Mouse (Mus musculus) forelimb bud, embryonic 11.5 days (tissue): Measurements from ENCODE around the gene Elavl1.

Source experiments
- DNase-seq: peaks from one replicate; pipeline ENCODE4 v3.0.0-alpha.2; 2012; ENCODE audit warnings: low read depth, low spot score

Elavl1 gene

GRCm38 (mm10) chr8:4321031-4321430 lies 4.2 kb downstream of the Elavl1 start:
- no peak for DNase-seq

- no peak for DNase-seq
These were observed 4.8 kb downstream of the Elavl1 start for GRCm38 (mm10) chr8:4320404-4320803.

DNA sequence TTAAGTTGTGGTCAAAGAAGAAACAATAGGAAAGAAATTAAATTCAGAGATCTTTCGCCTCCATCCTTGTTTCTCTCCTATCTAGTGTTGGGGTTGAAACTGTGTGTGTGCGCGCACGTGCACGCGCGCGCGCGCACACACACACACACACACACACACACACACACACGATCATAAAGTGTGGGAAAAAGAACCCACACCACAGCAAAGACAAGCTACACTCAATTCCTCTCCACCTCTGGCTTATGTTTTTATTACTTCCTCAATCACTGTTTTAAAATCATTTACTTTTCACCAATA lies 5.7 kb downstream of the Elavl1 start:
- DNase-seq: no peak

- DNase-seq: no peak
These were observed 6.2 kb downstream of the Elavl1 start for GRCm38 (mm10) chr8:4318796-4319572.

- no peak for DNase-seq
These were observed 7.1 kb downstream of the Elavl1 start for GRCm38 (mm10) chr8:4318124-4318523.

GRCm38 (mm10) chr8:4314852-4315251 lies 10.4 kb downstream of the Elavl1 start:
- DNase-seq: no peak

GRCm38 (mm10) chr8:4313254-4314124 lies 11.7 kb downstream of the Elavl1 start:
- DNase-seq: no peak

DNA sequence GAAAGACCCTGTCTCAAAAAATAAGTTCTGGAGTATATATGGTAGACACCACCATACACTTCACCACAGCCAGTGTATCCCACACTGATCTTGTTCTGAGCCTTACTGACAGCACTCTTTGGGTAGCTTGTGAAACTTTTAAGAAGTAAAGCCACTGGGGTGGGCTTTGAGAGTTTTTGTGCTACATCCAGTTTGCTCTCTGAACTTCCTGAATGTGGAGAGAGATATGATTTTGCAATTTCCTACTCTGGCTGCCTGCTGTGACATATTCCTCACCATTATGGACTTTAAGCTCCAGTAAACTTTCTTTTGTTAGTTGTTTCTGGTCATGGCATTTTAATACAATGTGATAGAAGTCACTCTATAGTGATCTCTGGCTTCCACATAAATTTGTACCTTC lies 13.1 kb downstream of the Elavl1 start:
- DNase-seq: no peak

DNA sequence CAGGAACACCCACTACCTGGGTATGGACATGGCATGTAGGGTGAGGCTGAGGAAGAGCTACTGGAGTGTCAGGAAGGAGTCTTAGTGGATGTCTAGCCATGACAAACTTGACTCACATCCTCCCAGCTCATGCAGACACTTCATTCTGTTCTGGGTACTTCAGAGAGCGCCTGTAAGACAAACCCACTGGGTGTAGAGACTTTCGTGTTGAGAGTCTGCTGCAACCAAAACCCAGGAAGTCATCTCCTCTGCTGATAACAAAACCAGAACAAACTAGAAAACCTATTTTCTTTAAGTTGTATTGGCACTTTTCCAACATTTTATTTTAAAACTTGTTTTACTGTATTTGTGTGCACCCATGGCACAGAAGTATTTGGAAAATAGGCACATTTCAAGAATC lies 19.4 kb downstream of the Elavl1 start:
- DNase-seq: no peak

- DNase-seq: no peak
These were observed 21.1 kb downstream of the Elavl1 start for GRCm38 (mm10) chr8:4304124-4304547.

DNA sequence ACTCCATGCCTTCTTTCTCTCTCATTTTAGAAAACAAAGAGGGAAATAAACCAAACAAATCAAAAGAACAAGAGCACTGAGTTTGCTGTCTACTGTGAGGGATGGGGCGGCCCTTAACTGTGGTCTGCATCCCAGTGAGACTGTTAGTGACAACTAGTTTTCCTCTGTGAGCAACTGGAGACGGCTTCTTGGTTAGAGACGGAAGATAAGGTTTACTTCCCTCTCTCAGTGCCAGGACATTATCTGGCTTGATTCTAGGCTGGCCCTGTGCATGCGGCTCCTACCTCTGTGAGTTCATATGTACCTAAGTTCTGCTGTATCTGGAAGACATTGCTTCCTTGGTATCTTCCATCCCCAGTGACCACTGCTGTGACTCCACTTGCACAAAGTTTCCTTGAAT lies 27.4 kb downstream of the Elavl1 start:
- no peak for DNase-seq

- DNase-seq: no peak
These were observed 32.5 kb downstream of the Elavl1 start for GRCm38 (mm10) chr8:4292738-4293137.

DNA sequence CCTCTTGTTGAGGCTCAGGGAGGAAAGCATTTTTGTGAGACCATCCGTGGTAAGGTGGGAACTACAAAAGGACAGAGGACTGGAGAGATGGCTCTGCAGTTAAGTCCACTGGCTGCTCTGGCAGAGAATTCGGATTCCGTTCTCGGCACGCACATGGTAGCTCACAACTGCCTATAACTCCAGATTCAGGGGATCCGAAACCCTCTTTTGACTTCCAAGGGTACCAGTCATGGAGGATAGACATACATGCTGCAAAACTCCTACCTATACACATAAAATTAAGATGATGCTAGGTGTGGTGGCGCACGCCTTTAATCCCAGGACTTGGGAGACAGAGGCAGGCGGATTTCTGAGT lies 49.1 kb downstream of the Elavl1 start:
- DNase-seq: no peak

DNA sequence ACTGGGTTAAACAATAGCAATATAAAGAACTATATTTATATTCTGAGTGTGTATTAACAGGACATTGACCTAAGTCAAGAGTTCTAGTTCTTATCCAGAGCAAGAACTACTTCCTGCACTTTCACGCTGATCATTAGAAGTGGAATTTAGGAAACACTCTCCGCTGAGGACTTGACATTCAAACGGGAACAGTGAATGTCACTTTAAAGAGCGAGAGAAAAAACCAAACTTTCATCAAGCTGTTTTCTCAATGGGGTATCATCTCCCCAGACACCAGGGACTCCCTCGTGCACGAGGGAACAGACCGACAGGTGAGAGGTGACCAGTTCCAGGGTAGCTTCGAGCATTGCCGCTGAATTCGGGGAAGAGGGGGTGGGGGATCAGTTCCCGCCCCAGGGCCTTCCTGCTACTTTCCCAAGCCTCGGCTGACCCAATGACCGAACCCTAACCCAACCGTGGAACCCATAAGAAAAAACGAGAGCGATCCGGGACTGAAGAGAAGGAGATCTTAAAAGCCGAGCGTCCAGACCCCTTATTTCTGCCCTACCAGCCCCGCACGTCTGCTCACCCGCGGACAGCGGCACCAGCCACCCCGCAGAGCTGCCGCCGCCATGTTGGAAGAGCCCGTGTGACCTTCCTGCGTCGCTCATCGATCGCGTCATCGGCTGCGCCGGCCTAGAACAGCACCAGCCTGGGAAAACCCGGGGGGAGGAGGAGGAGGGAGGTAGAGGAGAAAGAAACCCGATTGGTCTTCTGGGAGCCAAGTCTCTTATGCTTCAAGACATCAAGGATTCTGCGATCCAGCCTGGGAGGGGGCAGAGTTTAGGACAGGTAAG lies 49.7 kb downstream of the Elavl1 start, which contains the start of gene Timm44:
Gene Timm44, minus strand, starts transcription at position 639 of the 836 bp plus-strand sequence.
- DNase-seq: peak; percentile 96

DNA sequence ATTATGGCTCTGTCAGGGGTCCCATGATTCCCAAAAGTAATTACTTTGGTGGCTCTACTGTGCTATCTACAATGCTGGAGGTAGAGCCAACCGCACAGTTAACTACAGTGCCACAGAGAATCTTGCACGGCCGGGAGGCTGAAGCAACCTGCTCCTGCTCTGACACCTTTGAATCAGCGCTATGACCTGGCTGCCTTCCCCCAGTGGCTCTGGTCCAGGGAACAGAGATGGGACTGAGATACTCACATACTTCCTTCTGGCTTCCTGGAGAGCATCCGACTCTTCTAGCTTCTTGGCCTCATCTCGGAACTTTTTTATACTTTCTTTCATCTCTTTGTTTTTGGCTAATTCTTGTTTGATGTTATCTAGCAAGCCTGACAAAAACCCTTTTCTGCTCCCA lies 55.6 kb downstream of the Elavl1 start:
- no peak for DNase-seq

DNA sequence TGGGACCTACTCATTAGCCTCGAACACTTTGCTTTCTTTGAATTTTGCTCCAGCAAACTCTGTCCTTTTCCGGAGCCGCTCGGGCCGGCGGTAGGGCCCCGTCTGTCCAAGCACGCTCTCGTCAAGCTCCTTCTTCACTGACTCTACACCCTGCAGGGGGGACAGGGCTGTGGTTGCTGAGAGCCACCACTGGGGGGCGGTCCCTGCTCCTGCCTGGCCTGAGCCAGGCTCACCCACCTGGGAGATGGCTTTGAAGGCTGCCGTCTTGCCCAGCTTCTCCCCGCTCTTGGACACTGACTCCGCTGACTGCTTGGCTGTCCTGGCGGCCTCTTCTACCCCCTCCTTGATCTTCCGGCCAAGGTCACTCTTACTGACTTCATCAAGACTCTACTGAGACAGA lies 57.6 kb downstream of the Elavl1 start:
- no peak for DNase-seq

DNA sequence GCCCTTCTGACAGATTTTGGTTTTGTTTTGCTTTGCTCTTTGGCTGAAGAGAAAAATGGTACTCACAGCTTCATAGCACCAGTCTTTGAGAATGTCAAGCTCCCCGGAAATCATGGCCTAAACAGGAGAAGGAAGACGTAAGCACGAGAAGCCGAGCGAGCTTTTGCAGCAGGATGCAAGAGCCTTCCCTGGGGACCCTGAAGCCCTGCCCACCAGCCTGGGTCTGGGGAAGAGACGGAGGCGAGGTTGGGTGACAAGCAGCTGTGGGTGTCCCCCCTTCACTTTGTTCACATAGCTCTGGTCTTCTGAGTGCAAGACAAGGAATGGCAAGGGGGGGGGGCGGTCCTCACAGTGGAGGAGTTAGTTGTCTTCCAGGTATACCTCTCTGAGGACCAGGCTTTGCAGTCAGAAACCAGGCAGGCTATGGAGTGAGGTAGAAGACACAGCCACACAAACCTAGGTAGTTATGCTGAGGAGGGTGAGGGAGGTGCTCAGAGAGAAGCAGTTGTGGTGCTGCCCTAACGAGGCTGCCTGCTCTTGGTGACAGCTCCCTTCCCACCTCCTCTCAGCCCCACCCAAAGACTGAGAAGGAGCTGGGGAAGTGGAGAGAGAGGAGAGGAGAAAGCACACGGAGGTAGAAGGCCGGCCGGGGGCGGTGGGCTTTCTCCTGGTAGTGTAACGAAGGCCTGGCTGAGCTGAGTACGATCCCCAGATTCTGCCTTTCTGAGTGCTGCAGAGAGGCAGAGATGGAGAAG lies 59.9 kb downstream of the Elavl1 start:
- no peak for DNase-seq

- DNase-seq: no peak
These were observed 62.0 kb downstream of the Elavl1 start for GRCm38 (mm10) chr8:4263105-4263791.

- DNase-seq: no peak
These were observed 65.4 kb downstream of the Elavl1 start for GRCm38 (mm10) chr8:4259805-4260170.

GRCm38 (mm10) chr8:4259125-4259804 lies 65.9 kb downstream of the Elavl1 start, which contains the start of gene Ctxn1:
TSS of gene Ctxn1 (minus strand) at chr8:4259274.
- DNase-seq: peak; percentile 91
